Mouse (Mus musculus) ES-Bruce4 (cell line): ENCODE measurements around the gene Afmid.

ENCODE experiments used
- CTCF ChIP-seq: IDR thresholded peaks from one replicate; pipeline ENCODE4 v1.8.1; 2011; ENCODE audit warnings: low read depth, low read length
- EP300 ChIP-seq: IDR thresholded peaks from 2 replicates; pipeline ENCODE4 v1.6.1; 2011; ENCODE audit warnings: low read depth, low read length; ENCODE audit not compliant: insufficient read depth
- POLR2A ChIP-seq: IDR thresholded peaks from one replicate; pipeline ENCODE4 v1.8.1; 2011; ENCODE audit warnings: low read length; ENCODE audit not compliant: insufficient read depth

GRCm38 (mm10) chr11:117834086-117834485 lies 8.4 kb downstream of the Afmid start:
- TF ChIP-seq CTCF (no peak), POLR2A (no peak), EP300 (no peak)
